Mouse (Mus musculus): ENCODE measurements around the gene Phlda3.

Gene Phlda3

GRCm38 (mm10) chr1:135765645-135766591, at the start of gene Phlda3:
Gene Phlda3 (plus strand): TSS chr1:135766119.
- DNase-seq (ENCODE audit: low spot score in 2 of 2), result peak in 1 of 2 experiments; percentile 18

GRCm38 (mm10) chr1:135719486-135719885, 46.4 kb upstream of the Phlda3 start:
- DNase-seq (ENCODE audit: low spot score in 2 of 2), result peak in 1 of 2 experiments; percentile 31

GRCm38 (mm10) chr1:135719983-135720382, 45.9 kb upstream of the Phlda3 start, which contains the start of gene Csrp1:
Gene Csrp1 (plus strand): TSS chr1:135720061.
- no peak for DNase-seq (ENCODE audit: low spot score in 2 of 2)

- DNase-seq (ENCODE audit: low spot score in 2 of 2), result no peak
Measured at GRCm38 (mm10) chr1:135723016-135723415, 42.9 kb upstream of the Phlda3 start.

GRCm38 (mm10) chr1:135724134-135724533, 41.8 kb upstream of the Phlda3 start:
- DNase-seq (ENCODE audit: low spot score in 2 of 2), result no peak

- DNase-seq (ENCODE audit: low spot score in 2 of 2), result no peak
Measured at GRCm38 (mm10) chr1:135725324-135725723, 40.6 kb upstream of the Phlda3 start.

- no peak for DNase-seq (ENCODE audit: low spot score in 2 of 2)
Measured at GRCm38 (mm10) chr1:135725936-135726335, 40.0 kb upstream of the Phlda3 start.

GRCm38 (mm10) chr1:135728631-135729366, 37.1 kb upstream of the Phlda3 start:
- DNase-seq (ENCODE audit: low spot score in 2 of 2), result peak; percentile 75 to 79

GRCm38 (mm10) chr1:135729367-135729713, 36.6 kb upstream of the Phlda3 start:
- peak; percentile 18 to 29 for DNase-seq (ENCODE audit: low spot score in 2 of 2)

- no peak for DNase-seq (ENCODE audit: low spot score in 2 of 2)
Measured at GRCm38 (mm10) chr1:135729821-135730220, 36.1 kb upstream of the Phlda3 start.

- DNase-seq (ENCODE audit: low spot score in 2 of 2), result no peak
Measured at GRCm38 (mm10) chr1:135730296-135730695, 35.6 kb upstream of the Phlda3 start.

- DNase-seq (ENCODE audit: low spot score in 2 of 2), result no peak
Measured at GRCm38 (mm10) chr1:135731393-135731792, 34.5 kb upstream of the Phlda3 start.

GRCm38 (mm10) chr1:135731897-135732684, 33.8 kb upstream of the Phlda3 start:
- DNase-seq (ENCODE audit: low spot score in 2 of 2), result no peak

GRCm38 (mm10) chr1:135734225-135734937, 31.5 kb upstream of the Phlda3 start:
- peak; percentile 47 to 61 for DNase-seq (ENCODE audit: low spot score in 2 of 2)

- DNase-seq (ENCODE audit: low spot score in 2 of 2), result no peak
Measured at GRCm38 (mm10) chr1:135735460-135735859, 30.5 kb upstream of the Phlda3 start.

GRCm38 (mm10) chr1:135744987-135745386, 20.9 kb upstream of the Phlda3 start:
- DNase-seq (ENCODE audit: low spot score in 2 of 2), result no peak

- DNase-seq (ENCODE audit: low spot score in 2 of 2), result no peak
Measured at GRCm38 (mm10) chr1:135746248-135746647, 19.7 kb upstream of the Phlda3 start.

- DNase-seq (ENCODE audit: low spot score in 2 of 2), result peak; percentile 89 to 90
Measured at GRCm38 (mm10) chr1:135752737-135753348, 13.1 kb upstream of the Phlda3 start.

- DNase-seq (ENCODE audit: low spot score in 2 of 2), result no peak
Measured at GRCm38 (mm10) chr1:135755287-135755686, 10.6 kb upstream of the Phlda3 start.

GRCm38 (mm10) chr1:135755913-135756312, 10.0 kb upstream of the Phlda3 start:
- DNase-seq (ENCODE audit: low spot score in 2 of 2), result no peak

GRCm38 (mm10) chr1:135757287-135757686, 8.6 kb upstream of the Phlda3 start:
- peak in 1 of 2 experiments; percentile 24 for DNase-seq (ENCODE audit: low spot score in 2 of 2)
